Mouse (Mus musculus) G1E-ER4 (cell line): Measurements from ENCODE around the gene Gm4131. TPM values are rescaled to one million over a fixed set of nuclear protein-coding genes. Genes with fewer than 3 reads are reported as not detected.

Experiments
- GATA1 ChIP-seq: IDR thresholded peaks from one replicate; pipeline ENCODE4 v1.8.0; 2012; ENCODE audit warnings: low read length, inconsistent platforms
- polyA plus RNA-seq: library from polyadenylated mRNA; stranded (reverse); fragments of >175 nt; gene quantifications from 2 replicates; pipeline ENCODE4 v1.2.3, GENCODE M21; 2012

The Gm4131 gene
- polyA plus RNA-seq, 1 experiment = not detected

GRCm38 (mm10) chr14:62450706-62451105 is 116.0 kb downstream of the Gm4131 start:
- no peak for TF ChIP-seq GATA1

- TF ChIP-seq GATA1 = no peak
These were observed 119.5 kb downstream of the Gm4131 start for GRCm38 (mm10) chr14:62447214-62447548.

- TF ChIP-seq GATA1 = no peak
These were observed 120.1 kb downstream of the Gm4131 start for GRCm38 (mm10) chr14:62446385-62447213.

GRCm38 (mm10) chr14:62443840-62444430 is 122.8 kb downstream of the Gm4131 start:
- TF ChIP-seq GATA1 = no peak

GRCm38 (mm10) chr14:62442971-62443370 is 123.8 kb downstream of the Gm4131 start:
- no peak for TF ChIP-seq GATA1

- TF ChIP-seq GATA1 = no peak
These were observed 126.7 kb downstream of the Gm4131 start for GRCm38 (mm10) chr14:62440036-62440435.

GRCm38 (mm10) chr14:62438236-62438635 is 128.5 kb downstream of the Gm4131 start:
- TF ChIP-seq GATA1 = no peak

- TF ChIP-seq GATA1 = no peak
These were observed 128.9 kb downstream of the Gm4131 start for GRCm38 (mm10) chr14:62437806-62438205.

GRCm38 (mm10) chr14:62425277-62425691 is 141.4 kb downstream of the Gm4131 start:
- no peak for TF ChIP-seq GATA1

- TF ChIP-seq GATA1 = no peak
These were observed 144.5 kb downstream of the Gm4131 start for GRCm38 (mm10) chr14:62422265-62422664.

GRCm38 (mm10) chr14:62417501-62417900 is 149.2 kb downstream of the Gm4131 start:
- no peak for TF ChIP-seq GATA1

GRCm38 (mm10) chr14:62416742-62417134 is 150.0 kb downstream of the Gm4131 start:
- TF ChIP-seq GATA1 = no peak

GRCm38 (mm10) chr14:62416007-62416741 is 150.5 kb downstream of the Gm4131 start:
- no peak for TF ChIP-seq GATA1

Other genes with a start within 250 kb of the Gm4131 start
- gene Gucy1b2, start 110.6 kb downstream of the Gm4131 start, polyA plus RNA-seq = not detected in 2 replicates
- not detected in 2 replicates for gene Fam124a, start 11.2 kb downstream of the Gm4131 start, polyA plus RNA-seq
- not detected in 2 replicates for gene Serpine3, start 96.7 kb upstream of the Gm4131 start, polyA plus RNA-seq
- 20.1 and 20.5 TPM in 2 replicates for gene Ints6, start 194.2 kb upstream of the Gm4131 start, polyA plus RNA-seq